Mouse (Mus musculus): ENCODE data around the gene Abcg4. TPM values are rescaled to one million over a fixed set of nuclear protein-coding genes. Genes with fewer than 3 reads are reported as not detected.
"Not testable (repeated sequence)": the region's sequence is repeated elsewhere in the genome, so short reads cannot be mapped to it uniquely, and the experiment has no call there.

The Abcg4 gene
- total and polyA plus RNA-seq, 2 experiments from 2014 or later: 24.1 to 69.6 TPM

DNA sequence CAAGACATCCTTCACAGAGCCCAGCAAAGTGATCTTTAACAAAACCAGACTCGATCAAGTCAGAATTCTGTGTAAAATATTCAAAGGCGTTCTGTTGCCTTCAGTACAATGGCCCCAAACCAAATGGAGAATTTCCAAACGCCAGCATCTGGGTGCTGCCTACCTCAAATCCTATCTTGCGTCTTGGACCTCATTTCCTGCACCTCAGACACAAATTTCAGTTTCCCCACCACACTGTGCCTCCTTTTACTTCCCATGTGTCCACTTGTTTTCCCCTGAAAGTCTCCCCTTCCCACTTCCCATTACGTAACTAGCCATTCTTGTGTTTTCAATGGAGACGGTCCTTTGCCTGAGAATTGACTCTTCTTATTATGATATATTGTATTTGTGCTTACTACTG is 18.1 kb upstream of the Abcg4 start:
- Histone ChIP-seq H3K9me3 (ENCODE audit: low read length) (no peaks in the 10 kb centered on the region), H3K4me2 (ENCODE audit: low read depth, low read length) (no peak overlapping the region)
- DNase-seq (ENCODE audit: low spot score): no peak

DNA sequence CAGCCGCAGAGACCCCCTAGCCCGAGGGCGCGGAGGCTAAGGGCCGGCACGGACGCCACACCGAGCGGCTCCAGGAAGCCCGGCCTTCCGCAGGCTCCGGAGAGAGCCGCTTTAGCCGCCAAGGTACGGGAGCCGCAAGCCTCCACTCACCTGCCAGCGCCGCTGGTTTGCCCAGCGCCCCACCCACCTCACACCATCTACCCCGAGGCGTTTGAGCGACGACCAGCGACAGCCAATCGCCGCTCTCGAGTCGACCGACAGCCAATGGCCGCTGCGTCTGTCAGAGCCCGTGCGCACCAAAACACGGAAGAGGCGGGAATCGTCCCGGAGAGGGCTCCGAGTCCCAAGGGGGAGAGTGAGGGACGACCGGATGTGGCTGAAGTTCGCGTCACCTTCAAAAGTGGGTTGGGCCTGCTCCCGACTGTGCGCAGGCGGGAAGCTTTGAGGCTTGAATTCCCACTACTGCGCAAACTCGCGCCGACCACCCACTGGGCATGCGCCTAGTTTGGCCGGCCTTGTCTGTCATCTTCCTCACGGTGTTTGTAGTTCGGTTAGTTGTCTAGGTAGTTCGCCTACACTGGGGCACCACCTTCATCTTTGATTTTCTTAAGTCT is 17.2 kb upstream of the Abcg4 start, which contains the start of gene Hinfp:
TSS of gene Hinfp (minus strand) at position 206 of the 614 bp plus-strand sequence.
- TF ChIP-seq CTCF (IDR thresholded peaks at IDR 0.05; ENCODE audit: low read depth): no peak
- peak; percentile 100 for DNase-seq (ENCODE audit: low spot score)
- Histone ChIP-seq H3K27ac (peak within 1 kb of the TSS; percentile 73), H3K4me2 (ENCODE audit: low read depth, low read length) (peak within 1 kb of the TSS; percentile 72), H3K36me3 (ENCODE audit: insufficient read depth, low read length) (peaks cover 18% of the 10 kb centered on the region), H3K4me3 (ENCODE audit: low read length) (peak within 1 kb of the TSS; percentile 64), H3K9me3 (ENCODE audit: low read length) (no peaks in the 10 kb centered on the region), H3K27me3 (ENCODE audit: insufficient read depth, low read length) (no peaks in the 10 kb centered on the region), H3K9ac (replicated peaks; ENCODE audit: low read length) (peak within 1 kb of the TSS; percentile 88), H3K4me1 (ENCODE audit: insufficient read depth, low read length) (0 out of 2 replicates have a peak, but pooled peaks cover 5% of the 10 kb centered on the region)
- peak; percentile 99 for ATAC-seq
- 1% methylated on average over 54 of the region's 54 CpGs for WGBS

More for the DNA sequence above, 18.1 kb upstream of the Abcg4 start:
- H3K36me3 ChIP-seq (ENCODE audit: insufficient read depth, low read length): peaks cover 13% of the 10 kb centered on the region
- H3K4me3 ChIP-seq (ENCODE audit: low read length): no peak overlapping the region
- no peak overlapping the region for H3K9ac ChIP-seq (replicated peaks; ENCODE audit: low read length)
- no peaks in the 10 kb centered on the region for H3K27me3 ChIP-seq (ENCODE audit: insufficient read depth, low read length)
- 0 out of 2 replicates have a peak, but pooled peaks cover 5% of the 10 kb centered on the region for H3K4me1 ChIP-seq (ENCODE audit: insufficient read depth, low read length)
- TF ChIP-seq CTCF (IDR thresholded peaks at IDR 0.05; ENCODE audit: low read depth): no peak
- ATAC-seq: no peak
- no peak overlapping the region for H3K27ac ChIP-seq
- WGBS: 86% methylated on average over 6 of the region's 6 CpGs

DNA sequence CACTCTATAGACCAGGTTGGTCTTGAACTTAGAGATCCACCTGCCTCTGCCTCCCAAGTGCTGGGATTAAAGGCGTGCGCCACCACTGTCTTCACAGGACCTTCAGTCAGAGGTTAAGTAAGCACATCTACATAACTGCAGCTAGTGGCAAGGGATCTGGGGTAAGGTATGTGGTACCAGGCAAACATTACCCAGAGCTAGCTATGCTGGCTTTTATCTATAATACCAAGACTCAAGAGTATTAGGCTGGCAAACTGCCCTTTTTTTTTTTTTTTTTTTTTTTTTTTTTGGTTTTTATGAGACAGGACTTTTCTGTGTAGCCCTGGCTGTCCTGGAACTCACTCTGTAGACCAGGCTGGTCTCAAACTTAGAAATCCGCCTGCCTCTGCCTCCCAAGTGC is 11.6 kb upstream of the Abcg4 start:
- H3K27ac ChIP-seq; H3K4me3 ChIP-seq (ENCODE audit: low read length); H3K4me2 ChIP-seq (ENCODE audit: low read depth, low read length); H3K4me1 ChIP-seq (ENCODE audit: insufficient read depth, low read length); H3K9ac ChIP-seq (replicated peaks; ENCODE audit: low read length); H3K9me3 ChIP-seq (ENCODE audit: low read length); H3K27me3 ChIP-seq (ENCODE audit: insufficient read depth, low read length); DNase-seq (ENCODE audit: low spot score); ATAC-seq: not testable (repeated sequence)
- 95% methylated on average over 3 of the region's 3 CpGs for WGBS
- H3K36me3 ChIP-seq (ENCODE audit: insufficient read depth, low read length): peaks cover 62% of the 10 kb centered on the region

DNA sequence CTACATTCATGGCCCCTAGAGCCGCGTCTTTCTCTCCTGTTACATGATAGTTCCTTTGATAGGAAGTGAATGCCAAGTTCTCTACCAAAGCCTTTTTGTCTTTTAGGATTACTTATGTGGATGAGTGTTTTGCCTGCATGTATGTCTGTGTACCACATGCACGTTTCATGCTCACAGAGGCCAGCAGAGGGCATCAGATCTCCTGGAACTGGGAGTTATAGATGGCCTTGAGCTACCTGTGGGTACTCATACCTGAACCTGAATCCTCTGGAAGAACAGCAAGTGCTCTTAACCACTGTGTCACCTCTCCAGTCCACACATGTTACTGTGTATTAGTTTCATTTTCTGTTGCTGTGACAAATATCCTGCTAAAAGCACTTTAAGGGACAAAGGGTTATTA is 4.1 kb upstream of the Abcg4 start:
- ATAC-seq: no peak
- Histone ChIP-seq H3K4me3 (ENCODE audit: low read length) (no peak overlapping the region), H3K27me3 (ENCODE audit: insufficient read depth, low read length) (no peaks in the 10 kb centered on the region), H3K36me3 (ENCODE audit: insufficient read depth, low read length) (peaks cover 39% of the 10 kb centered on the region), H3K9ac (replicated peaks; ENCODE audit: low read length) (no peak overlapping the region), H3K4me2 (ENCODE audit: low read depth, low read length) (no peak overlapping the region), H3K4me1 (ENCODE audit: insufficient read depth, low read length) (0 out of 2 replicates have a peak, but pooled peaks cover 9% of the 10 kb centered on the region), H3K9me3 (ENCODE audit: low read length) (no peaks in the 10 kb centered on the region), H3K27ac (no peak overlapping the region)
- DNase-seq (ENCODE audit: low spot score): peak; percentile 64
- peak; percentile 75 for TF ChIP-seq CTCF (IDR thresholded peaks at IDR 0.05; ENCODE audit: low read depth)
- WGBS: 71% methylated on average over 3 of the region's 3 CpGs

DNA sequence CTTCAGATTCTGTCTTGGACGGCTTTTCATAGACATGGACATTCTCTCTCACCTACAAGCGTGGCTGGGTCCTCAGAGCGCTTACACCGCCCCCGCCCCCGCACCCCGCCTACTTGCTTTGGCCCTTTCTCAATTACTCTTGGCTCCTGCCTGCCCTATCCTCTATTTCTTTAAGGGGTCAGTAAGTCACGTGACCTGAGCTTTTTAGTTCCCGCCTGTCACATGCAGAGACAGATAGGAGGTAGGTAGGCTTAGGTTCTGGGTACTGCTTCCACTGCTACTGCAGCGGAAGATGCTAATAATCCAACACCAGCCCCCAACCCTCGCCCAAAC is 510 bp upstream of the Abcg4 start:
- no peak for ATAC-seq

DNA sequence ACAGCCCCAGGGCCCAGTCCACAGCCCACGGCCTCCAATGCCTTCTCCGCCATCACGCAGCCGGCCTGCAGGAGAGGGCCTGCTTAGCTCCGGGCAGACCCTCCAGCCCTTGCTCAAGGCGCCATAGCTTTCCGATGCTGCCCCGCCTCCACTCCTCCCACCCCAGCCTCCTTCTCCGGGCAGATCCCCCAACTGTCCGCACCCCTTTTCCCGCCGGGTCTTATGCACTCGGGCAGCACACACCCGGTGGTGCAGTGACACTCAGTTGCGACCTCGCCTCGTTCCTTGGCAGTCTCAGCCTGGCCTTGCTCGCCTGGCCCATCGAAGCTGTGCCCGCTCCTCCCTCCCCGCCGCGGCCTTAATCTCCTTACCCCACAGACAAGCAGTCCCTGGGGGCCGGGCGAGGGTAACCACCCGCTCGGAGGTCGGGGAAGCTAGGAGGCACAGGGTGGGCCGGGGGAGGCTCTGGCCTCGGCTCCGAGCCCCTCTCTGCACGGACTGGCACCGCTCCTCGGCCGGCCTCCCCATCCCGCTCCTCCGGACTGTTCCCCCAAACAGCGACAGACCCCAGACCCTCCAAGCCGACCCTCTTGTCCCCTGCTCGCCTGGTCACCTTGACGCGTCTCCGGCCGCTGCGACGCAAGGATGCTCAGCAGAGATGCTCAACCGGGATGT is 877 bp downstream of the Abcg4 start:
- Histone ChIP-seq H3K4me3 (ENCODE audit: low read length) (peak overlapping the region; percentile 89), H3K27ac (peak overlapping the region; percentile 85), H3K36me3 (ENCODE audit: insufficient read depth, low read length) (no peaks in the 10 kb centered on the region; the same call in 1 of the 2 replicates), H3K27me3 (ENCODE audit: insufficient read depth, low read length) (no peaks in the 10 kb centered on the region), H3K4me1 (ENCODE audit: insufficient read depth, low read length) (peaks cover 18% of the 10 kb centered on the region; the same call in 1 of the 2 replicates), H3K9ac (replicated peaks; ENCODE audit: low read length) (peak overlapping the region; percentile 93), H3K4me2 (ENCODE audit: low read depth, low read length) (peak overlapping the region; percentile 91), H3K9me3 (ENCODE audit: low read length) (no peaks in the 10 kb centered on the region)
- peak; percentile 66 for ATAC-seq
- WGBS: under 1% methylated on average over 46 of the region's 47 CpGs
- peak; percentile 65 for DNase-seq (ENCODE audit: low spot score)
- no peak for TF ChIP-seq CTCF (IDR thresholded peaks at IDR 0.05; ENCODE audit: low read depth)

More for the DNA sequence above, 510 bp upstream of the Abcg4 start:
- DNase-seq (ENCODE audit: low spot score): peak; percentile 38
- Histone ChIP-seq H3K27ac (peak overlapping the region; percentile 85; the same call in 1 of the 2 replicates), H3K9me3 (ENCODE audit: low read length) (no peaks in the 10 kb centered on the region), H3K27me3 (ENCODE audit: insufficient read depth, low read length) (no peaks in the 10 kb centered on the region), H3K4me1 (ENCODE audit: insufficient read depth, low read length) (peaks cover 18% of the 10 kb centered on the region; the same call in 1 of the 2 replicates), H3K4me2 (ENCODE audit: low read depth, low read length) (peak overlapping the region; percentile 91), H3K9ac (replicated peaks; ENCODE audit: low read length) (peak overlapping the region; percentile 93), H3K4me3 (ENCODE audit: low read length) (peak overlapping the region; percentile 89), H3K36me3 (ENCODE audit: insufficient read depth, low read length) (peaks cover 12% of the 10 kb centered on the region)
- 3% methylated on average over 11 of the region's 11 CpGs for WGBS
- TF ChIP-seq CTCF (IDR thresholded peaks at IDR 0.05; ENCODE audit: low read depth): no peak
